Mouse (Mus musculus) ES-Bruce4 (cell line): Measurements from ENCODE around the gene Ncan. TPM values are rescaled to one million over a fixed set of nuclear protein-coding genes. Genes with fewer than 3 reads are reported as not detected.

Experiments
- H3K27ac ChIP-seq: 2 replicates; pipeline ENCODE4 v1.5.1; 2012; ENCODE audit warnings: low read length, inconsistent platforms; ENCODE audit not compliant: insufficient read depth
- H3K27me3 ChIP-seq: 2 replicates; pipeline ENCODE4 v1.6.1; 2012; ENCODE audit warnings: mild to moderate bottlenecking, low read length, inconsistent platforms; ENCODE audit not compliant: control insufficient read depth, poor library complexity, insufficient read depth, severe bottlenecking
- H3K36me3 ChIP-seq: 2 replicates; pipeline ENCODE4 v1.6.1; 2012; ENCODE audit warnings: inconsistent platforms, mild to moderate bottlenecking, low read length, moderate library complexity; ENCODE audit not compliant: control insufficient read depth, poor library complexity, insufficient read depth, severe bottlenecking
- H3K4me1 ChIP-seq: one replicate; pipeline ENCODE4 v1.8.1; 2011; ENCODE audit warnings: low read length; ENCODE audit not compliant: control insufficient read depth, insufficient read depth
- H3K4me3 ChIP-seq: 2 replicates; pipeline ENCODE4 v1.5.1; 2011; ENCODE audit warnings: low read depth, mild to moderate bottlenecking, low read length
- H3K9ac ChIP-seq: 2 replicates; pipeline ENCODE4 v1.6.1; 2012; ENCODE audit warnings: low read depth, mild to moderate bottlenecking, inconsistent platforms; ENCODE audit not compliant: poor library complexity, severe bottlenecking
- H3K9me3 ChIP-seq: replicated peaks from 2 replicates; pipeline ENCODE4 v1.6.1; 2012; ENCODE audit warnings: mild to moderate bottlenecking, low read length, inconsistent platforms; ENCODE audit not compliant: control insufficient read depth, poor library complexity, insufficient read depth, severe bottlenecking
- CTCF ChIP-seq: IDR thresholded peaks from one replicate; pipeline ENCODE4 v1.8.1; 2011; ENCODE audit warnings: low read depth, low read length
- EP300 ChIP-seq: IDR thresholded peaks from 2 replicates; pipeline ENCODE4 v1.6.1; 2011; ENCODE audit warnings: low read depth, low read length; ENCODE audit not compliant: insufficient read depth
- POLR2A ChIP-seq: IDR thresholded peaks from one replicate; pipeline ENCODE4 v1.8.1; 2011; ENCODE audit warnings: low read length; ENCODE audit not compliant: insufficient read depth
- polyA plus RNA-seq: library from polyadenylated mRNA; stranded (reverse); fragments of >200 nt; gene quantifications from 2 replicates; pipeline ENCODE4 v1.2.4, GENCODE M21; 2011; ENCODE audit warnings: low read depth; ENCODE audit not compliant: missing spikeins, insufficient read depth, insufficient read length

Ncan gene
- polyA plus RNA-seq: 1.4 and 1.6 TPM in 2 replicates

GRCm38 (mm10) chr8:70120667-70121066 lies at the start of gene Ncan:
Gene Ncan (minus strand): TSS chr8:70120873.
- Histone ChIP-seq H3K27me3 (peaks cover 2% of the 10 kb centered on the region; the same call in 1 of the 2 replicates), H3K27ac (no peak within 1 kb of the TSS), H3K9me3 (no peaks in the 10 kb centered on the region), H3K4me1 (no peaks in the 10 kb centered on the region), H3K4me3 (peak within 1 kb of the TSS; percentile 8; the same call in 1 of the 2 replicates), H3K36me3 (no peaks in the 10 kb centered on the region), H3K9ac (peak within 1 kb of the TSS; percentile 16)
- TF ChIP-seq CTCF (no peak), POLR2A (peak; percentile 48), EP300 (no peak)

- TF ChIP-seq POLR2A (no peak), CTCF (no peak), EP300 (no peak)
- no peak overlapping the region for H3K4me3 ChIP-seq
- H3K36me3 ChIP-seq: no peaks in the 10 kb centered on the region
- H3K27ac ChIP-seq: no peak overlapping the region
- H3K27me3 ChIP-seq: no peaks in the 10 kb centered on the region
- no peak overlapping the region for H3K9ac ChIP-seq
- H3K9me3 ChIP-seq: no peaks in the 10 kb centered on the region
- peaks cover 2% of the 10 kb centered on the region for H3K4me1 ChIP-seq
These were observed 49.4 kb upstream of the Ncan start for GRCm38 (mm10) chr8:70170116-70170515.

- peak; percentile 94 for TF ChIP-seq CTCF
- TF ChIP-seq EP300: no peak
- Histone ChIP-seq H3K36me3 (no peaks in the 10 kb centered on the region), H3K27me3 (no peaks in the 10 kb centered on the region), H3K4me1 (peaks cover 2% of the 10 kb centered on the region), H3K9ac (peak overlapping the region; percentile 17), H3K4me3 (peak overlapping the region; percentile 37), H3K9me3 (no peaks in the 10 kb centered on the region), H3K27ac (no peak overlapping the region)
These were observed 45.9 kb upstream of the Ncan start for GRCm38 (mm10) chr8:70166504-70167110.

GRCm38 (mm10) chr8:70163316-70163715 lies 42.6 kb upstream of the Ncan start:
- H3K4me1 ChIP-seq: peaks cover 2% of the 10 kb centered on the region
- no peak overlapping the region for H3K9ac ChIP-seq
- H3K9me3 ChIP-seq: no peaks in the 10 kb centered on the region
- H3K27me3 ChIP-seq: no peaks in the 10 kb centered on the region
- no peak for TF ChIP-seq CTCF
- no peak for TF ChIP-seq EP300
- TF ChIP-seq POLR2A: no peak
- H3K27ac ChIP-seq: no peak overlapping the region
- H3K36me3 ChIP-seq: no peaks in the 10 kb centered on the region
- no peak overlapping the region for H3K4me3 ChIP-seq

GRCm38 (mm10) chr8:70160015-70160414 lies 39.3 kb upstream of the Ncan start:
- no peak for TF ChIP-seq CTCF
- no peak for TF ChIP-seq EP300
- no peak for TF ChIP-seq POLR2A
- Histone ChIP-seq H3K4me3 (no peak overlapping the region), H3K9me3 (no peaks in the 10 kb centered on the region), H3K4me1 (peaks cover 2% of the 10 kb centered on the region), H3K27me3 (no peaks in the 10 kb centered on the region), H3K36me3 (no peaks in the 10 kb centered on the region), H3K27ac (no peak overlapping the region), H3K9ac (peak overlapping the region; percentile 78)

- H3K4me3 ChIP-seq: peak overlapping the region; percentile 22
- peaks cover 2% of the 10 kb centered on the region for H3K4me1 ChIP-seq
- H3K9me3 ChIP-seq: no peaks in the 10 kb centered on the region
- H3K9ac ChIP-seq: peak overlapping the region; percentile 78
- no peaks in the 10 kb centered on the region for H3K36me3 ChIP-seq
- peak overlapping the region; percentile 33; the same call in 1 of the 2 replicates for H3K27ac ChIP-seq
- TF ChIP-seq EP300 (no peak), CTCF (no peak), POLR2A (no peak)
- H3K27me3 ChIP-seq: no peaks in the 10 kb centered on the region
These were observed 38.5 kb upstream of the Ncan start for GRCm38 (mm10) chr8:70159211-70159610.
